Mouse (Mus musculus) E14TG2a.4 (cell line): ENCODE results near the gene Poldip3.
A peak's percentile ranks its signal among the peaks of the same experiment; 100 is the strongest.

Source experiments
- H3K27me3 ChIP-seq: 2 replicates; pipeline ENCODE4 v1.6.1; 2014; ENCODE audit warnings: low read length, control low read depth; ENCODE audit not compliant: insufficient read depth
- H3K36me3 ChIP-seq: 2 replicates; pipeline ENCODE4 v1.6.1; 2014; ENCODE audit warnings: low read length, control low read depth; ENCODE audit not compliant: insufficient read depth
- H3K4me1 ChIP-seq: replicated peaks from 2 replicates; pipeline ENCODE4 v1.6.1; 2014; ENCODE audit warnings: low read depth, low read length, control low read depth
- H3K4me3 ChIP-seq: replicated peaks from 2 replicates; pipeline ENCODE4 v1.5.1; 2014; ENCODE audit warnings: mild to moderate bottlenecking, low read length
- H3K9me3 ChIP-seq: 2 replicates; pipeline ENCODE4 v1.6.1; 2014; ENCODE audit warnings: low read length, control low read depth
- CTCF ChIP-seq: conservative IDR thresholded peaks from 2 replicates; pipeline ENCODE4 v1.5.1; 2014; ENCODE audit warnings: low read length
- NANOG ChIP-seq: IDR thresholded peaks from 2 replicates; pipeline ENCODE4 v1.6.1; 2014; ENCODE audit warnings: borderline replicate concordance, low read length, mixed read lengths
- POU5F1 ChIP-seq: IDR thresholded peaks from 2 replicates; pipeline ENCODE4 v1.6.1; 2014; ENCODE audit warnings: low read length, borderline replicate concordance

Poldip3 gene

DNA sequence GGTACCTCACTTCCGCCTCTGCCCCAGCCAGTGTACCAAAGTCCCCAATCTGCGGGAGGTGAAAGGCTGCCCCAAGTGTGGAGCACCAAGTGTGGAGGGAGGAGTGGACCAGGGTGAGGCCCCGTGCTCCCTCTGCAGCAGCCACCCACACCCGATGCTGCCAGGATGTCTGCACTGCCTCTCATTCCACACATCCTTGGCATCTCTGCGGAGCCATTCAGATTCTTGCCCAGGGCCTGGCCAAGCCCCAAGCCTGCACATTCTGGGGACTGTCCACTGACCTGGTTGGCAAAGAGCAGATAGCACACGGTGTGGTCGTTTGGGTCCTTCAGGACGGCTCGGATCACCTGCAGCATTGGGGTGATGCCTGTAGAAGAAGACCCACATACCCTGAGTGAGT is 10.6 kb upstream of the Poldip3 start:
- Histone ChIP-seq H3K27me3 (no peaks in the 10 kb centered on the region), H3K4me1 (peaks cover 72% of the 10 kb centered on the region), H3K4me3 (no peak overlapping the region), H3K9me3 (no peaks in the 10 kb centered on the region), H3K36me3 (peaks cover 76% of the 10 kb centered on the region)
- no peak for TF ChIP-seq POU5F1
- TF ChIP-seq CTCF = no peak
- no peak for TF ChIP-seq NANOG

DNA sequence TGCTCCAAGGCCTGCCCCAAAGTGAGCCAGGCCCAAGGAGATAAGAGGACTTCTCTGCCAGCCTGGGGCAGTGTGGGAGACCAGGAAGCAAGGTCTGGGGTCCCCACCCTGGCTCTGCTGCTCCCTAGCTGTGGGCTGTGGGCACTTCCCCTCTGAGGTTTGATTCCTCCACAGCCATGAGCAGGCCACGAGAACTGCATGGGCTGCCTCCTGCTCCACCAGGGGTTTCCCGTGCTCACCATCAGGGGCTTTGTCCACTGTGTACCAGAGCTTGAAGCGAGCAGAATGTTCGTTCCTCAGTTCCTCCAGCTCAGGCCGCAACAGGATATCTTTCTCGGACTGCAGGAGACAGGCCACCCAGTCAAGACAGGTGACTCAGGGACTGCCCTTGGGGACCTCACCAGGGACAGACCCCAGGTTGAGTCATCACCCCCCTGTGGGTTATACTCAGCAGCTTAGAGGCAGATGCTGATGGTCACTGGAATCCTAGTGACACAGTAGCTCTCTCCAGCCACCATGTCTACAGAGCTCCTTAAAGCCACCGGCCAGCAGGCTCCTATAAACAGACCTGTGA is 9.5 kb upstream of the Poldip3 start:
- H3K4me3 ChIP-seq = 0 out of 2 replicates have a peak overlapping the region, but pooled peaks have one; percentile 17
- no peaks in the 10 kb centered on the region for H3K27me3 ChIP-seq
- TF ChIP-seq CTCF (no peak), NANOG (no peak), POU5F1 (no peak)
- H3K4me1 ChIP-seq = peaks cover 67% of the 10 kb centered on the region
- H3K36me3 ChIP-seq = peaks cover 84% of the 10 kb centered on the region
- H3K9me3 ChIP-seq = no peaks in the 10 kb centered on the region

DNA sequence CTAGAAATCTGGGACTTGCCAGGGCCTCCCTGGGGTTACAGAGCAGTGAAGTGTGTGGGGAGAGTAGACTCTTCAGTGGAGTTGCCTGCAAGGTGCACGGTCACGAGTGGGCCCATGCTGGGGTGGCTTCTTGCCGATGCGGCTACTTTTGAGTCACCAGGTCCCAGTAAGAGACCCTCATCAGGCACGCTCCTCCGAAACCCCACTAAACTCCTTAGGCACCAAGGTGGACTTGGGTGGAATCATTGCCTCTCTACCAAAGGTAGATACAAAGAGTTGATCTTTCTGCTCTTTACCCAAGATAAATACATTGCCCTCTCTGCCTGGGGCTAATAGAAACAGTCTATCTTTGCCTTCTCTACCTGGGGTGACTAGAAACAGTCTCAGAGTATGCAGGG is 8.5 kb upstream of the Poldip3 start:
- no peaks in the 10 kb centered on the region for H3K27me3 ChIP-seq
- peak overlapping the region; percentile 29; the same call in 1 of the 2 replicates for H3K4me3 ChIP-seq
- no peaks in the 10 kb centered on the region for H3K9me3 ChIP-seq
- H3K4me1 ChIP-seq = peaks cover 70% of the 10 kb centered on the region
- TF ChIP-seq CTCF (no peak), NANOG (no peak), POU5F1 (no peak)
- peaks cover 88% of the 10 kb centered on the region for H3K36me3 ChIP-seq

DNA sequence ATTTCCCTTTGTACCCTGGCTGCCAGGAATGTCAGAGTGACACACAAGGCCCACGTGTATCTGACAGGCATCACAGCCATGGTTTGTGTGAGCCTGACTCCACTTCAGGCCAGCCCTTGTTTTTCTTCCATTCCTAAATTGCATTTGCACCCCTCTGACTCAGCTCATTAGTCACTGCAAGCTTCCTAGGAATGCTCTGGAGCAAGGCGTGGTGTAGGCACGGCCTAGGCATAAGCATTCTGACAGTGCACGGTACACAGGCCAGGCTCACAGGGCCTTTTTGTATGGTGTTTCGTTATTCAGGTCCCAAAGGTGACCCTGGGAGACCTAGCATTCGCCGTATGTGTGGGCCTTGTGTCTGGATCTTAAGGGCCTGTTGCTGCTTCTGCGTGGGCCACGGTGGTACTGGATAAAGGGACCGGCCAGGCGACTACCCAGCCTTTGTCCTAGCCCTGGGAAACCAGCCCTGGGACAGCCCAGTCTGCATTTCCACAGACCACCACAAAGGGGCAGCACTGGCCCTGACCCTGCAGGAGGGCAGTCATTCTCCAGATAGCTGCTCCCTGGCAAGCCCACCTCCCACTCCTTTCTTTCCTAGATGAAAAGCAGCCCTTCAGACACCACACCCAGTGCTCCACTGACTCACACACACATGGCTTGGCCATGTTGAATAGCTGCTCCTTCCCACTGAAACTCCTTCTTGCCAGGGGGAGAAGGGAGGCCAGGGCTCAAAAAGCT is 7.9 kb upstream of the Poldip3 start:
- Histone ChIP-seq H3K36me3 (peaks cover 84% of the 10 kb centered on the region), H3K4me3 (peak overlapping the region; percentile 29; the same call in 1 of the 2 replicates), H3K4me1 (peaks cover 66% of the 10 kb centered on the region), H3K27me3 (no peaks in the 10 kb centered on the region), H3K9me3 (no peaks in the 10 kb centered on the region)
- TF ChIP-seq NANOG (no peak), CTCF (peak; percentile 94), POU5F1 (no peak)

DNA sequence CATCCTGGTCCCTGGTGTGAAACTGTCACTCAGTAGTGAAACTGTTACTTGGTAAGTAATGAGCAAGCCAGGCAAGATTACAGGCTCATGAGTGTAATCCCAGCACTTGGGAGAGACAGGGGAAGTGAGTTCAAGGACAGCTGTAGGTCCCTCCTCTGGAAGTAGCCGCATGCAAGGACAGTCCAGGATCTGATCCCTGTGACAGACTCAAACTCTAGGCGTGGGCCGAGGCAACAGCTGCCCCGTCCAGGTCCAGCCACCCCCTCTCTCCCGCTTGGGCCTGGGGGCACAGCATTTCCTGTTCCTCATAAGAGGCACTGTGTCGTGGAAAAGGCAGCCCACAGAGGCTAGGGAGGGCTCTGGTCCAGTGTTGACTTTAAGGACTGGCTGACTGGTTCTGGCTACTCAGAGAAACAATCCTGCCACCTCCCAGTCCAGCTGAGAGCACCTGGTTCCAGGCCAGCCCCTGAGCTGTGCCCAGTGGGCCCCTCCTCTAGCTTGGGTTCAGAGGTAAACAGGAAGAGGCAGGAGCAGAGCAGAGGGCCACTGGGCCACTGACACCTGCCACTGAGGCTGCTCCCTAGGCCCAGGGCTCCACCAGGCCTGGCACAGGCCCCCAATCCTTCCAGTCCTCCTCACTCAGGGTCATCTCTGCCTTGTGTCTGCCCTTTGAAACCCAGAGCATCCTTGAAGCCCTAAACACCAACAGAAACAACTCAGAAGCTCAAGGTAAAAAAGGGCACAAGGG is 6.7 kb upstream of the Poldip3 start:
- Histone ChIP-seq H3K27me3 (no peaks in the 10 kb centered on the region), H3K9me3 (no peaks in the 10 kb centered on the region), H3K36me3 (peaks cover 74% of the 10 kb centered on the region), H3K4me1 (peaks cover 56% of the 10 kb centered on the region), H3K4me3 (no peak overlapping the region)
- TF ChIP-seq POU5F1 (no peak), NANOG (no peak), CTCF (no peak)

DNA sequence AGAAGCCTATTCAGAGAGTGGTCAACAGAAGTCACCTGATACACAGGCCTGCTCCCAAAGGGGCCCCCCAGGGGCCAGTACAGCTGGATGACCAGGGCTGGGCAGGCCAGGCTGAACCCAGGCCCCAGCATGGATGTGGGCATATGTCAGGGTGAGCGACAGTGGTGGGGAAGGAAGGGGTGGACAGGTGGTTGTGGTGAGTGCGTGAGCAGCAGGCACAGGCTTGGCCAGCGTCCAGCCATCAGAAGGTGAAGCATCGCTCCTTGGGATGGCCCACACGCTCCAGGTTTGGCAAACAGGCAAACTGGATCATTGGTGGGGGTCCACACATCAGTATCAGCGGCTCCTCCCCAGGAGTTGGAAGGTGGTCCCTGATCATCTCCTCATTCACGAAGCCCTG is 5.1 kb upstream of the Poldip3 start:
- TF ChIP-seq CTCF = no peak
- no peak for TF ChIP-seq POU5F1
- TF ChIP-seq NANOG = no peak
- Histone ChIP-seq H3K4me1 (peaks cover 49% of the 10 kb centered on the region), H3K36me3 (peaks cover 59% of the 10 kb centered on the region), H3K9me3 (no peaks in the 10 kb centered on the region), H3K4me3 (no peak overlapping the region), H3K27me3 (no peaks in the 10 kb centered on the region)

DNA sequence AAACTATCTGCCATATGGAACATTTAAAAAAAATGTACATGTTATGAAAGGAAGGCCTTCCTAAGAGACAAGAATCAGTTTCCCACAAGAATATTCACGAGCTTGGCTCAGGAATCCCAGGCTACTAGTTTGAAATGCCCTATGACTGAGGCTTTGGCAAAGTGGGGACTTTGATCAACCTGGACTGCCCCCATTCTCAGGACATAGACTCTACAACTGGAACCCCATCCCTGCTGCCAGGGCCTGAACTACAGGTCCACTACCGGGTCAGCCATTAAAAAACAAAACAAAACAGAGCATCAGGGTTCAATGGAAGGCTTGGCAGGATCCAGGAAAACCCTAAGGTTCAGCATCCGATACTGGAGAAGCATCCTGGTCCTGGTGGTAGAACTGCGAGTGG is 1.5 kb upstream of the Poldip3 start:
- no peaks in the 10 kb centered on the region for H3K9me3 ChIP-seq
- H3K27me3 ChIP-seq = no peaks in the 10 kb centered on the region
- TF ChIP-seq POU5F1 = no peak
- no peak for TF ChIP-seq CTCF
- no peak for TF ChIP-seq NANOG
- peaks cover 49% of the 10 kb centered on the region for H3K4me1 ChIP-seq
- peaks cover 45% of the 10 kb centered on the region for H3K36me3 ChIP-seq
- no peak overlapping the region for H3K4me3 ChIP-seq

DNA sequence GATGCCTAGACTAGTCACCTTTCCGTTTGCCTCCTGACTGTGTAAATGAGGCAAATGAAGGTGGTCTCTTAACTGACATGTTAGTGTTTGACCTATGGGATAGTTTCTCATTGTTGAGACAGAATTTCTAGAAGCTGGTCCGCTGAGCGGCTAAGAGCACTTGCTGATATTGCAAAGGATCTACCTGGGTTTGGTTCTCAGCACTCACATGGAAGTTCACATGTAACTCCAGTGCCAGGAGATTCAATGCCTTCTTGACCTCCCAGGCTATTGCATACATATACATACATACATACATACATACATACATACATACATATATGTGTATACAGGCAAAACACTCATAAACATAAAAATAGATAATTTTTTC is 874 bp upstream of the Poldip3 start:
- TF ChIP-seq NANOG (no peak), POU5F1 (no peak), CTCF (no peak)
- Histone ChIP-seq H3K9me3 (no peaks in the 10 kb centered on the region), H3K27me3 (no peaks in the 10 kb centered on the region), H3K36me3 (peaks cover 45% of the 10 kb centered on the region), H3K4me1 (peaks cover 55% of the 10 kb centered on the region), H3K4me3 (no peak overlapping the region)
